Mouse (Mus musculus) lung, adult 2 months (tissue): ENCODE data around the gene Wdr5.

Source experiments
- CTCF ChIP-seq: fragments of 200-500 bp; IDR thresholded peaks from 2 replicates; pipeline ENCODE4 v1.5.1; 2011; ENCODE audit warnings: mild to moderate bottlenecking, low read length, control low read depth; ENCODE audit not compliant: insufficient read depth
- POLR2A ChIP-seq: fragments of 200-500 bp; IDR thresholded peaks from 2 replicates; pipeline ENCODE4 v1.6.1; 2011; ENCODE audit warnings: low read depth, mild to moderate bottlenecking, control low read depth, low read length, borderline replicate concordance; ENCODE audit errors: extremely low read depth

DNA sequence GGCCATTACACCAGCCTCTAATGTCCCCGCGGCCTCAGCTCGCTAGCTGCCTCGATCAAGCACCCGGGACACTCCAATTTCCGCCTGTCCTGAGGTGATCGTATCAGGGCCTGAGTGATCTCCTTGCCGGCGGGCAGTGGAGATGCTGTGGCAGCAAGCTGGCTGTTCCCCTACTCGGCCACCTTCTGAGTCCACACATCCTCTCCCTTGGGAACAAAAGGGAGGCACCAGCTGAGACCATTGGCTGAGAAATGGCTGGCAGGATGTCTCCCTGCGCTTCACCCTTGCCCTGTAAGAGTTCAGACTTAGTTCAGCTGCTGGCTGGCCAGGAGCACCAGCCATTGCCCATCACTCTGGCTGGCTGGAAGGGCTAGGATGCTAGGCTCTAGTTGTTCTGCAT is 67.2 kb downstream of the Wdr5 start:
- TF ChIP-seq POLR2A = no peak
- TF ChIP-seq CTCF = no peak
